Mouse (Mus musculus): ENCODE results near the gene Col7a1.

- TF ChIP-seq CTCF (IDR thresholded peaks at IDR 0.05; ENCODE audit: control insufficient read depth, insufficient read depth, insufficient read length): no peak
- no peak for TF ChIP-seq MAX (IDR thresholded peaks at IDR 0.05)
These were observed 78.3 kb downstream of the Col7a1 start for GRCm38 (mm10) chr9:109031686-109032085.

All from C2C12 (cell line).